10 mouse cellular contexts compared by ENCODE assay signal in genomic region chr10:3534445-3534844, GRCm38 (mm10). TPM values are rescaled to one million over a fixed set of nuclear protein-coding genes. Genes with fewer than 3 reads are reported as not detected.
DNase-seq lines count a peak whose midpoint lies in the region; ATAC-seq lines count a peak whose summit lies in the region.
"Had no signal": no experiment of that assay in that cellular context is flagged by ENCODE, and none has a peak within 500 bp of the region (broad histone marks: within the 10 kb centered on the region; RNA-seq: fewer than 3 reads in every experiment).

No protein-coding gene starts in this region.

- H3K9ac ChIP-seq in kidney, embryonic 14.5 days (ENCODE audit: low read depth, low read length), result no peak overlapping the region
- no peak overlapping the region for H3K9ac ChIP-seq in stomach, embryonic 15.5 days

- H3K9me3 ChIP-seq in kidney, embryonic 14.5 days (ENCODE audit: control insufficient read depth, low read length), result no peaks in the 10 kb centered on the region
- no peaks in the 10 kb centered on the region for H3K9me3 ChIP-seq in stomach, embryonic 15.5 days

- ATAC-seq in granulocyte monocyte progenitor cell, adult 5-6 weeks (replicated peaks; ENCODE audit: poor library complexity, severe bottlenecking), result peak; percentile 27; the same call in 1 of the 2 replicates
- ATAC-seq in kidney, embryonic 14.5 days (ENCODE audit: low FRiP score, low TSS enrichment), result no peak
- ATAC-seq in stomach, embryonic 15.5 days (ENCODE audit: insufficient read depth, low FRiP score, low read depth), result no peak

- no peaks in the 10 kb centered on the region for H3K27me3 ChIP-seq in kidney, embryonic 14.5 days (ENCODE audit: control insufficient read depth, insufficient read depth, low read length)
- H3K27me3 ChIP-seq in stomach, embryonic 15.5 days (replicated peaks), result no peaks in the 10 kb centered on the region

- peak; percentile 40 to 46 for DNase-seq in adrenal gland, adult 18-20 months (ENCODE audit: low spot score in 2 of 2)
- DNase-seq in adrenal gland, adult 8-10 months, result no peak
- DNase-seq in urinary bladder, postnatal 14 days (ENCODE audit: low spot score), result peak; percentile 47
- DNase-seq in urinary bladder, postnatal 10 days (ENCODE audit: low spot score), result no peak
- DNase-seq in lung, postnatal 14 days, result peak; percentile 66

- H3K36me3 ChIP-seq in kidney, embryonic 14.5 days (ENCODE audit: control insufficient read depth, insufficient read depth, low read length), result no peaks in the 10 kb centered on the region
- H3K36me3 ChIP-seq in stomach, embryonic 15.5 days, result no peaks in the 10 kb centered on the region

- no peak overlapping the region for H3K4me3 ChIP-seq in kidney, embryonic 14.5 days (ENCODE audit: low read length)
- no peak overlapping the region for H3K4me3 ChIP-seq in stomach, embryonic 15.5 days (replicated peaks)

- H3K27ac ChIP-seq in kidney, embryonic 14.5 days (ENCODE audit: low read depth, low read length), result no peak overlapping the region
- no peak overlapping the region for H3K27ac ChIP-seq in stomach, embryonic 15.5 days

- WGBS in kidney, embryonic 14.5 days, result 3% methylated on average over 7 of the region's 7 CpGs
- 2% methylated on average over 7 of the region's 7 CpGs for WGBS in stomach, embryonic 15.5 days

- H3K4me1 ChIP-seq in kidney, embryonic 14.5 days (ENCODE audit: control insufficient read depth, insufficient read depth, low read length), result no peaks in the 10 kb centered on the region
- no peaks in the 10 kb centered on the region for H3K4me1 ChIP-seq in stomach, embryonic 15.5 days

- peak overlapping the region; percentile 21; the same call in 1 of the 2 replicates for H3K4me2 ChIP-seq in kidney, embryonic 14.5 days (replicated peaks; ENCODE audit: low read depth, low read length)
- peak overlapping the region; percentile 44 for H3K4me2 ChIP-seq in stomach, embryonic 15.5 days

RNA-seq across cellular contexts. Expression of gene Iyd, which starts 5.6 kb away (rescaled TPM):
- total RNA-seq in adrenal gland, adult 18-20 months (2021), result under 1 TPM in 1 of 2 experiments, not detected in 1; 0.43 TPM
- under 1 TPM in 3 of 4 experiments, not detected in 1; 0.28 to 0.42 (median 0.35) TPM for total RNA-seq in adrenal gland, adult 8-10 months (2022)
- not detected in 2 replicates for total RNA-seq in granulocyte monocyte progenitor cell, adult 5-6 weeks (2014; fragmentation: Nextera tagmentation)
- total RNA-seq in granulocyte monocyte progenitor cell, adult 5-6 weeks (2017), result not detected in 2 replicates
- polyA plus RNA-seq in kidney, embryonic 14.5 days (2014; fragmentation: Nextera tagmentation; extraction: Ambion mirVana), result 1.8 and 3.5 TPM in 2 replicates
- polyA plus RNA-seq in stomach, embryonic 15.5 days (2015; fragmentation: Nextera tagmentation; extraction: Ambion mirVana), result 7.6 and 8.8 TPM in 2 replicates
- polyA plus RNA-seq: C2C12; testis, adult 2 months had no signal

Comparison
In these comparisons a context has a peak if more than half of its experiments do, and no peak if none do; other contexts are left out.
1. DNase-seq: peak in adrenal gland, adult 18-20 months (2 of 2), urinary bladder, postnatal 14 days (single experiment) and lung, postnatal 14 days (single experiment); none in adrenal gland, adult 8-10 months (single experiment) and urinary bladder, postnatal 10 days (single experiment).